Mouse (Mus musculus) heart, adult 8-10 months (tissue): ENCODE measurements around the gene Dppa4. TPM values are rescaled to one million over a fixed set of nuclear protein-coding genes. Genes with fewer than 3 reads are reported as not detected.
"Not testable (repeated sequence)": the region's sequence is repeated elsewhere in the genome, so short reads cannot be mapped to it uniquely, and the experiment has no call there.

Experiments used
- DNase-seq: peaks from one replicate; pipeline ENCODE4 v3.0.0; 2022; ENCODE audit warnings: low spot score
- total RNA-seq, 4 experiments: library from RNA; stranded (reverse); gene quantifications; 2 replicates each; pipeline ENCODE4 v1.2.4; 2022

Dppa4 gene
- total RNA-seq: not detected

DNA sequence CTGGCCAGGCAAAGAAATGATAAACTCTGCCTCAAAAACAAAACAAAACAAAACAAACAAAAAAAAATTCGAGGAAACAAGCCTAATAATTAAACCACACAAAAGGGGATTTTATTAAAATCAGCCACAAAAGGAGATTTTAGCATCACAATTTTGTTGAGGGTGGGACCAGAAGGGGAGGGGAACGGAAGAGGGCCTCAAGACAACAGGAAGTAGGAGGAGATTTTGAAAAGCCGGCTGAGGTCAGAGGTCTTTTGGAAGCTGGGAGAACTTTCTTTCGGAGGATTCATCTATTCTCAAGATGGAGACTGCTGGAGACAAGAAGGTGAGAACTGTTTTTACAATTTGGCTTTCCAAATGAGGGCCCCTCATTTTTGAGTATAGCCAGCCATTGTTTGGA is at the start of gene Dppa4:
TSS of gene Dppa4 (plus strand) at position 217 of the 400 bp plus-strand sequence.
- no peak for DNase-seq

- DNase-seq: no peak
These were observed 48.5 kb upstream of the Dppa4 start for GRCm38 (mm10) chr16:48234999-48235398.

GRCm38 (mm10) chr16:48237676-48238075 is 45.9 kb upstream of the Dppa4 start:
- no peak for DNase-seq

DNA sequence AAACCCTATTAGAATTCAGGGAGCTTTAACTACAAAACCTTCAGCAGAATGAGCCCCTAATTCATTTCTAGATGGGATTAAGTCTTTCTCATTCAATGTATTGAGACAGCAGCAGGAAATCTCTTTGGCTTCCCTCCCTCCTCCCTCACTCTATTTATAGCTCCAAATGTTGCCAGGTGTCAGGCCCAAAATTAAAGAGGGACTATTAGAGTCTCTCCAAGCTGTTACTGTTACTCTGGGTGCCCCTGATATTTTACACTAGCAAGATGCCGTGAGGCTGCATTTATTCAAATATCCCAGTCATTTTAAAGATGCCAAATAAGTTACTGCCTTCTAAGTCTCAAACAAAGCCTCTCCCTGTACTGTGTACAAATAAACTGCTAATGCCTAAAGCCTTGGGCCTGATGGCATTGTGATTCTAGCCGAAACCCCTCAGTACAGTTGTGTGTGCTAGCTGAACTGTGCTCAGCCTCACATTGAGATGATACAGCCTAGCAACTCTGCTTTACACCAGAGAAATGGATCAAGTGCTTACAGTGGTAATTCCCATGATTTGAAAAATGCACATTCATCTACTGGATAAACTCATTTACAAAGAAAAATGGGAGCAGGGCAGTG is 36.4 kb upstream of the Dppa4 start:
- DNase-seq: no peak

- DNase-seq: no peak
These were observed 30.7 kb upstream of the Dppa4 start for GRCm38 (mm10) chr16:48252824-48253223.

GRCm38 (mm10) chr16:48254584-48254983 is 28.9 kb upstream of the Dppa4 start:
- DNase-seq: no peak

DNA sequence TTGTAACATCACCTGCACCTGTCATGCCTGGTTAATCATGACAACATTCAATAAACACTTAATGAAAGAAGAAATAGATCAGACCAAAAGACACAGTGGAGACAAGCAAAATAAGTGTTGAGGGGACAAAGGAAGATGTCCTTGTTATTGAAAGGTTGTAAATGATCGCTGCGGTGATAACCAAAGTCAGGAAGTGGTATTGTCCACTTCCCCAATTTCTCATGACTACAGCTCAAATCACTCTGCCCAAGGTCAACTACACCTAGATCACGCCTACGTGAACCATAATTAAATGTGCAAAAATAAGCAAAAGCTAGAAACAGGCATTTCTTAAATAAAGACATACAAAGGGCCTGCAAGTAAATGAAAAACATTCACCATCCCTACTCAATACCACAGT is 24.0 kb upstream of the Dppa4 start:
- no peak for DNase-seq

- DNase-seq: no peak
These were observed 20.6 kb upstream of the Dppa4 start for GRCm38 (mm10) chr16:48262901-48263300.

DNA sequence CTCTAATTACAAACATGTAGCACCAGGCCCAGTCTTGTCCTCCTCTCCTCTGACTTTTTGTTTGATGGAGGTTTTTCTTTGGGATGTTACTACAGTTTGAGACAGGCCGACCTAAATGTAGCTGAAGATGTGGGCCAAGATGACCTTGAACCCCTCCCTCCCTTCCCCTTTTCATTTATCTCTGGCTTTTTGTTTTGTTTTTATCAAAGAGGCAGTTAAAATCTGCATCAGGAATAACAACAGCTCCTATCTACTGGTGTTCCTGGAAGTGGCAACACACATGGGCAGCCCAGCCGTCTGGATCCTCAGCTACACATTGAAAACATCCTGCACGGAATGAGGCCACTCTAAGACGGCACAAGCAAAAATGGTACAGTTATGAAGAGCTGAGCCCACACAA is 17.7 kb upstream of the Dppa4 start:
- no peak for DNase-seq

GRCm38 (mm10) chr16:48276940-48277339 is 6.6 kb upstream of the Dppa4 start:
- DNase-seq: no peak

DNA sequence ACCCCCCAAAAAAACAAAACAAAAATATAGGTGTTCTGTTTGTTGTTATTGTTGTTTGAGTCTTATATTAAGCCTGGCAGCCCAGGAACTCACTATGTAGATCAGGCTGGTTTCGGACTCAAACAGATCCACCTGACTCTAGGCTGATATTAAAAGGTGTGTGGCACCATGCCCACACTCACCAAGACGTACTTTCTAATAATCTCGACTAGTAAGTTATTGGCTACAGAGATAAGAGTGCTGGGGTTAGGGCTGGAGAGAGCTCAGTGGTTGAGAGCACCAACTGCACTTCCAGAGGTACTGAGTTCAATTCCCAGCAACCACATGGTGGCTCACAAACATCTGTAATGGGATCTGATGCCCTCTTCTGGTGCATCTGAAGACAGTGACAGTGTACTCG is 2.6 kb upstream of the Dppa4 start:
- no peak for DNase-seq

DNA sequence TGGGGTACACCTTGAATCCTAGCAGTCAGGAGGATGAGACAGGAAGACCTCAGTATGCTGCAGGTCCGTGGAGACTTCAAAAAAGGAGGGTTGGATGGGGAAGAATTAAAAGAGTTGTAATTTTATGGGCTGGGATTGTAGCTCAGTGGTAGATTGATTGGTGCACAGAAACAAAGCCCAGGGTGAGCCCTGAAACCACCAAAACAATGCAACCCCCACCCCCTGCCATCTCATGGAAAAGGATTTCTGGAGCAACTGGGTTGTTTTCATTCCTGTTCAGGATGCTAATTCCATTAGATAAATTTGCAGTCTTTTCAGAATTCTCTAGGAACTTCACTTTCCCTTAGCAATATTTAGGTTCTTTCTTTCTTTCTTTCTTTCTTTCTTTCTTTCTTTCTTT is 732 bp upstream of the Dppa4 start:
- DNase-seq: no peak

DNA sequence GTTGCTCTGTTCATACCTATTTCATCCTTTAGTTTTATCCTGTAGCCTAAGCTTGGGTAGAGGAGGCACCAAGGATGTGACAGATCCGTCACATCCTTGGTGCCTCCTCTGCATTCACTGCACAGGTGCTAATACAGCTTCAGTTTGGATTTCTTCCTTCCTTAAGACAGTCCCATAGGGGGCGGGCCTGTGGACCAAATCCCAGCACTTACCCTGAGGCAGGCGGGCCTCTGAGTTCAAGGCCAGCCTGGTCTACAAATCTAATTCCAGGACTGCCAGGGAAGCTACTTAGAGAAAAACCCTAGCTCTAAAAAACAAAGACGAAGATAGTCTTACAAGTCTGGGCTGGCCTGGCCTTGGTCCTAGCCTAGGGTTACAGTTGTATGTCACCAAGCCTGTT is 2.0 kb downstream of the Dppa4 start:
- DNase-seq: no peak

GRCm38 (mm10) chr16:48297384-48298136 is 14.0 kb downstream of the Dppa4 start:
- DNase-seq: no peak

DNA sequence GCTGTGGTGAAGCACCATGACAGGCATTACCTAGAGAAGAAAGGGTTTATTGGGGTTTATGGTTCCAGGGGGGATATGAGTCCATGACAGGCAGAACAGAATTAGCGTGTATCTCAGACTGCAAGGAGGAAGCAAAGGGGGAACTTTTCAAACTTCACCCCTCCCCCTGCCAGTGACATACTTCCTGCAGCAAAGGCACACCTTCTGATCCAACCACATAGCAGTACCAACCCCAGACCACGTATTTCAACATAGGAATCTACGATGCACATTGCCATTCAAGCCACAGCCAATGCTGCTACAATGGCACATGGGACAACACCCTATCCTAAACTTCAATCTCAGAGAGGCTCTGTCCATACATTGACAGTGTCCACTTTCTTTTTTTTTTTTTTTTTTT is 16.4 kb downstream of the Dppa4 start:
- no peak for DNase-seq

- no peak for DNase-seq
These were observed 20.0 kb downstream of the Dppa4 start, which contains the start of gene Dppa2 for GRCm38 (mm10) chr16:48303509-48303908. Gene Dppa2, plus strand, starts transcription at chr16:48303908.

DNA sequence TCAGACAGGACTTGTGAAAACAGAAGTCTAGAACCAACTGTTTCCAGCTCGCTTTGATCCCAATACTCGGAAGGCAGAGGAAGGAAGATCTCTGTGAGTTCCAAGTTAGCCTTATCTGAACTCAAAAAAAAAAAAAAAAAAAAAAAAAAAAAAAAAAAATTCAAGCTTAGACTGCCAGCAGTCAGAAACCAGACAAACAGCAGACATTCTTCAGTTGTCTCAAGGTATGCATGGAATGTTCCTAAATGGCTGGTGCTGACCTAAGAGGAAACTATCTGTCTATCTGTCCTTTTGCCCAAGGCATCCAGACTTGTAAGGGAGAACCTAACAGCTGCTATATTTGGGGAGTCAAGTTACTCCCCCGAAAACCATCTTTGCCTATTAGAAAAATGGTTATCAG is 20.4 kb downstream of the Dppa4 start:
- DNase-seq: no peak

GRCm38 (mm10) chr16:48308916-48309315 is 25.4 kb downstream of the Dppa4 start:
- not testable (repeated sequence) for DNase-seq

DNA sequence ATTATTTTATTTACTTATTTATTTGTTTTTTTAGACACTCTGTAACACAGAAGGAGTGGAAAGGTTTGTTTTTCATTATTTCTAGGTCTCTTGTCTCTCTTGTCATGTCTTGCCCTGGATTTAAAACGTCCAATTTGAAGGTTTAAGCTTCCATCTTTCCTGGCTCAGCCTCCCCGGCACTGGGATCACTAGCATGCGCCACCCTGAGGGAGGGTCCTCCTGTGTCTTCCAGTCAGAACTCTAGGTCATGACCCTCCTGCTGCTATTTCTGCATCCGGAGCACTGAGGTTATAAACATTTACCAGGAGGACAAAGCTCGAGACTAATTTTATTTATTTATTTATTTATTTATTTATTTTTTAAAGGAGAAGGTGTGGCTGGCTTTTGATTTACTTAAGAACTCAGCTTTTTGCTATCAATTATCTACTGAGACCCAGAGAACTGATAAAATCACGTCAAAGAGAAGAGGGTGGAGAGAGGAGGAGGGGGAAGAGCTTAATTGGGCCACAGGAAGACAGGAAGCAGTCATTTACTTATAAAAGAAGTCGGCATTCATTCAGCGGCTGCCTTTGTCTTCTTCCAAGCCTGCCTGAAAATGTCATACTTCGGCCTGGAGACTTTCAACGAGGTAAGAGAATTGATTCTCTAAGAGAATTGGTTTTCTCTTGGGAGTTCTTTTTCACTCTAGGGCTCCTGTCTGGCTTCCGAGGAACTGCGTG is 26.5 kb downstream of the Dppa4 start:
- DNase-seq: no peak

GRCm38 (mm10) chr16:48315294-48315693 is 31.8 kb downstream of the Dppa4 start:
- no peak for DNase-seq

DNA sequence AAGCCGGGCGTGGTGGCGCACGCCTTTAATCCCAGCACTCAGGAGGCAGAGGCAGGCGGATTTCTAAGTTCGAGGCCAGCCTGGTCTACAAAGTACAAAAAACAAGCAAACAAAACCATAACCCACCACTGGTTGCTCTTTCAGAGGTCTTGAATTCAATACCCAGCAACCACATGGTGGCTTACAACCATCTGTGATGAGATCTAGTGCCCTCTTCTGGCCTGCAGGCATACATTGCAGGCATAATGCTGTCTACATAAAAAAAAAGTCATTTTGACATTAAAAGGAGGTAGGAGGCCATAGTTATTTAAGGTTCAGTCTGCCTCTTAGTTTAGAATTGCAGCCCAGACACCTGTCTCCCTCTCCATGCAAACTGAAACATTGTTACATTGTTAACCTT is 37.2 kb downstream of the Dppa4 start:
- DNase-seq: no peak

GRCm38 (mm10) chr16:48323133-48323532 is 39.6 kb downstream of the Dppa4 start:
- DNase-seq: no peak
